Mouse (Mus musculus): ENCODE measurements around the gene Tmem203.
"Not testable (repeated sequence)": the region's sequence is repeated elsewhere in the genome, so short reads cannot be mapped to it uniquely, and the experiment has no call there.

Gene Tmem203

DNA sequence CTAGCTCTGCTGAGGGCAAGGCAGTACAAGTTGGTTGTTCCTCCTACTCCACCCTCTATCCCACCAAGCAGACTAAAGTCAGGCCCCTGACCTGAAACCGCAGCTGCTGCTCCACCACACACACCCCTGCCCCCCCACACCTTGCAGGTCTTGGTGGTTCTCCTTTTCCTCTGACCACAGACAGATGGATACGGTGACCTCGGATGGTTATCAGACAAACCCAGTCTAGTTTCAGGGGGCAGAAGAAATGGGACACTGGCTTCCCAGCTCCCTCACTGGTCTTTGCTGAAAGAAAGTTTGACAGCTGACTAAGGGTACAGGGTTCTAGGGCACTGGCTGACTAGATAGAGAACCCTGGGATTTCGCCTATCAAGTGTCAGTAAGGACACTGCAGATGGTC, 21.8 kb upstream of the Tmem203 start:
- DNase-seq (ENCODE audit: inconsistent age in 2 of 2, low spot score in 1 of 2) = no peak

DNA sequence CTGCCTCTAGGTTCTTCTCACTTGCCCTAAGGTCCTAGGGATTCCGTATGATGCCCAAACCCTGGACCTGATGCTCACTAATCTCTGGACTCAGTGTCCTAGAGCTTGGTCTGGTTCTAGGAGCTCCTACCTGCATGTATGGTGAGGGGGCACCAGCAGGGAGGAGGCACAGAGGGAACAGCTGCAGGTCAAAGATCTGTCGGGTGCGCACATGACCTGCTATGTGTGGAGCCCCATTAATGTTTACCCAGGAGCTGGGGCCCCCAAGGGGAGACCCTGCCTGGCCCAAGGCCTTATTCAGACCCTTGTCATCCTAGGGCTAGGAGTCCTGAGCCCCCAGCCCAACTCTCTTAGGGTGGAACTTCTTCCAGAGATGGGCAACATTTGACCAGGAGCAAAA, 21.2 kb upstream of the Tmem203 start, which contains the start of gene Slc34a3:
Slc34a3 (minus strand) TSS at position 315 of the 400 bp plus-strand sequence.
- no peak for DNase-seq (ENCODE audit: inconsistent age in 2 of 2, low spot score in 1 of 2)

DNA sequence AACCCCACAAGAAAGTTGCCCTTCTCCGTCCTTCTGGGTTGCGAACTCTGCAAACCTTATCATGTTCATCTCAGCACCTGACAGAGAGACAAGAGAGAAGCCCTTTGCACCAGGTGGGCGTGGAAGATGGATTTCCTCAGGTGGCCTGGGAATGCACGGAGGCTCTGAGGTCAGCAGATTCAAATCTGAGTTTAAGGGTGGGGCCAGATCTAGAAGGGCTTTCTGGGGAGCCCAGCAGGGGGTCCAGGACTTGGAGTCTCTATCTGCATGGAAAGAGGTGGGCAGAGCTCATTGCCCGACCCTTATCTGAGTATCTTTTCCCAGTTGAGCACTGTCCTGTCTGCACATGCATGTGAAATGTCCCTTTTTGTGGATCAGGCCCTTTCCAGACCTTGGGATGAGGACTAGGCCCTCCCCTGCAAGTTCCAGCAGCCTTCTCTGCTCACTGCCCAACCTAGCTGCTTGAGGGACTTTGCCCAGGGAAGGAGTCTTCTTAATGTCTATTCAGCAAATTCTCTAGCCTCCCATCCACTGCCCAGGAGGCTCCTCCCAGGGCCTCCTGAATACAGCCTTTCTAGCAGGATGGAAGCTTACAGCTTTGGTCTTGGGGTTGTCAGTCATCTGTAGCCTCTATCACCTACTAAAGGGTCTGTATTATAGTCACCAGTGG, 20.6 kb upstream of the Tmem203 start:
- no peak for DNase-seq (ENCODE audit: inconsistent age in 2 of 2, low spot score in 1 of 2)

DNA sequence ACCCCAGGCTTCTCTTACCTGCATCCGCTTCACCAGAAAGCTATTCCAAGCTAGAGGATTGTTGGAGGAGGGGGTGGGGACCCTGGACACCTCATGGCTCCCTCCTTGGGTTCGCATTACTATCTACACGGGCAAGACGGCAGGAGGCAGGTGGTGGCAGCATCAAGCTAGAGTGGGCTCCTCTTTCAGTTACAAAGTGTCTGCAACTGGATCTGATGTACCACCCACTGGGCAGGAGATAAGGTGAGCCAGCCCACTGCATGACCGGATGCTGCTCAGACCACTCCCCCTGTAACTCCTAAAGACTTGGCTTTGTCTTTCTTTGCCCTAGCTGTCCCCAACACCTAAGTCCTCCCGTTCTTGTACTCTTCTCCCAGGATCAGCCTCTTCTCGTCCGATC, 18.6 kb upstream of the Tmem203 start, which contains the start of gene Rnf224:
Rnf224 (minus strand) TSS at position 174 of the 400 bp plus-strand sequence.
- no peak for DNase-seq (ENCODE audit: inconsistent age in 2 of 2, low spot score in 1 of 2)

- DNase-seq (ENCODE audit: inconsistent age in 2 of 2, low spot score in 1 of 2) = no peak
These were observed 17.7 kb upstream of the Tmem203 start for GRCm38 (mm10) chr2:25237522-25237921.

DNA sequence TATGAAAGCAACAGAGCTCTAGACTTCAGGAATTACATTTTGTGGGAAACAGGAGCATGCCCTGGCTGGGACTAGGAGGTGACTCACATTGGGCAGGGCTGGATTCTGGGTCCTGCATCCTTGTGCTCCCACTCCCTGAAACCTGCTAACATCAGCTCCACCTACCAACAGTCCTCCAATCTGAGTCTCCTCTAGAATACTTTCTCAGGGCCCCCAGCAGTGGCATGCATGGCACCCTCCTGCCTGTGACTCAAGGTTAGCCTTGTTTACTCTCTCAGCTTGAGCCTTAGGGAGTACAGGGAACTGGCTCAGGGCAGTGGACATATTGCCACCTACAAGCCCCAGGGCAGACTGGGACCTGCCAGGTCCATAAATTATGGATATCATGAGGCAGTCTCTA, 17.1 kb upstream of the Tmem203 start:
- DNase-seq (ENCODE audit: inconsistent age in 2 of 2, low spot score in 1 of 2) = no peak

DNA sequence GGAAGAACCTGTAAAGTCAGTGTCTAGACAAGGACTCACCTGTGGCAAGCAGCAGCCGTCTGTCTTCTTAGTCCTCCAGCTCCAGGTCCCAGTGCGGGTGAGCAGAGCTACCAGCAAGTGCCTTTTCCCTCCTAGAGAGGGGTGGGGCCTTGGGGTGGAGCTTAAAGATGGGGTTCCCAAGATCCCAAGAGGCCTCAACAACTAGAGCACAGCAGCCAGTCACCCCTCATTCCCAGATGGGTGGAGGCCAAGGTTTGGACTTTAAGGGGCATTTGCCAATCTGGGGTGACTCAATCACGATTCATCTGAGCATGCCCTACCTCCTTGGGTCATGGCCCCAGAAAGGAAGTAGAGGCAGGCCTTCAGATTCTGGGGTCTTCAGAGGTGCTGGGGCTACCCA, 15.5 kb upstream of the Tmem203 start:
- DNase-seq (ENCODE audit: inconsistent age in 2 of 2, low spot score in 1 of 2) = peak in 1 of 2 experiments; percentile 53

DNA sequence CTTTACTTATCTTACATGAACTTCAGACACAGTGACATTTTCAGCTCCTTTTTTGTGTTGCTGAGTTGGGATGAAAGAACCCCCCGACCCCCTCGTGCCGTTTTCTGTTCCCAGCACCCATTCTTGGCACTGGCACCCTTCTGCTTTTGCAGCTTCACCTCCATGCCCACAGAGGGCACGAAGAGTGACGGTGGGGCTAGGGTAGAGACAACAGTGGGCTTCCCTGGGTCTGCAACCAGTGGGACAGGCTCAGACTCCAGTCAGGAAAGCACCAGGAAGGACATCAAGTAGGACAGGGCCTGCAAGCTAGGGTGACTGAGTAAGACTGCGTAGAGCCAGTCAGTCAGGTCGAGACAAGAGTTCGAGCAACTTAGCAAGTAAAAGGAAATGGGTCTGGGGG, 14.9 kb upstream of the Tmem203 start:
- DNase-seq (ENCODE audit: inconsistent age in 2 of 2, low spot score in 1 of 2) = peak in 1 of 2 experiments; percentile 25

- peak; percentile 80 to 91 for DNase-seq (ENCODE audit: inconsistent age in 2 of 2, low spot score in 1 of 2)
These were observed 14.4 kb upstream of the Tmem203 start for GRCm38 (mm10) chr2:25240723-25241437.

DNA sequence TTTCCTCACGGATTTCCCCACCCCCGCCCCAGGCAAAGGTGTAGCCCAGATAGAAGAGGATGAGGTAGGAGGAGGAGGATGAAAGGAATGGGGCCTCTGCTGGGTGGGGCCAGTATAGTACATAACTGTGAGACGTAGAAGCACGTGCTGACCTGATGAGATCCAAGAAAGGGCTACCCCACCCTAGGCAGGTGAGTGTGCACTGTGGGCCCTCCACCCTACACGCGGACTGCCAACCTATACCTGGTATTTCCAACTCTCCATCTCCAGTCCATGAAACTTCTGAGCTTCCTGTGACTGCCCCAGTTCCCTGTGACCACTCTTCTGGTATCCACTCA, 13.8 kb upstream of the Tmem203 start:
- DNase-seq (ENCODE audit: inconsistent age in 2 of 2, low spot score in 1 of 2) = peak in 1 of 2 experiments; percentile 47

GRCm38 (mm10) chr2:25242101-25242506, 13.1 kb upstream of the Tmem203 start, which contains the start of the genes Rnf208 and Cysrt1:
TSS of gene Rnf208 (plus strand) at chr2:25242255.
TSS of gene Cysrt1 (minus strand) at chr2:25242452.
- DNase-seq (ENCODE audit: inconsistent age in 2 of 2, low spot score in 1 of 2) = peak in 1 of 2 experiments; percentile 46

GRCm38 (mm10) chr2:25243342-25243741, 11.9 kb upstream of the Tmem203 start:
- DNase-seq (ENCODE audit: inconsistent age in 2 of 2, low spot score in 1 of 2) = no peak

DNA sequence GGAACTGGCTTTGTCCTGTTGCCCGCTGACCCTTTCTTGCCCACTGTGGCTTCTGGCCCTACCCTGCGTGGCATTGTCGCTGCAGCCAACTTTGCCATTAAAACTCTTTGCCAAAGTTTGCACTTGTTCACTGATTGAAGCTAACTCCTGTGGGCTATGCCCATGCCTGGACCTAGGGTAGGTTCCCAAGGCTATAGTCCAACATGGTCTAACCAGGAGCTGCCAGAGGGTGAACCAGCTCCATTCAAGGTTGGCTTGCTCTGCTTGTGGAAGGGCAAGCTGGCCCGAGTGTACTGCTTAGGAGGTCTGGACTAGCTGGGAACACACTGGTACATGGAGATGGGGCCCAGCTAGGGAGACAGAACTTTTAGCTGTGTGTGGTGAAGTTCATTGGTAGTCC, 11.1 kb upstream of the Tmem203 start:
- DNase-seq (ENCODE audit: inconsistent age in 2 of 2, low spot score in 1 of 2) = peak in 1 of 2 experiments; percentile 25

DNA sequence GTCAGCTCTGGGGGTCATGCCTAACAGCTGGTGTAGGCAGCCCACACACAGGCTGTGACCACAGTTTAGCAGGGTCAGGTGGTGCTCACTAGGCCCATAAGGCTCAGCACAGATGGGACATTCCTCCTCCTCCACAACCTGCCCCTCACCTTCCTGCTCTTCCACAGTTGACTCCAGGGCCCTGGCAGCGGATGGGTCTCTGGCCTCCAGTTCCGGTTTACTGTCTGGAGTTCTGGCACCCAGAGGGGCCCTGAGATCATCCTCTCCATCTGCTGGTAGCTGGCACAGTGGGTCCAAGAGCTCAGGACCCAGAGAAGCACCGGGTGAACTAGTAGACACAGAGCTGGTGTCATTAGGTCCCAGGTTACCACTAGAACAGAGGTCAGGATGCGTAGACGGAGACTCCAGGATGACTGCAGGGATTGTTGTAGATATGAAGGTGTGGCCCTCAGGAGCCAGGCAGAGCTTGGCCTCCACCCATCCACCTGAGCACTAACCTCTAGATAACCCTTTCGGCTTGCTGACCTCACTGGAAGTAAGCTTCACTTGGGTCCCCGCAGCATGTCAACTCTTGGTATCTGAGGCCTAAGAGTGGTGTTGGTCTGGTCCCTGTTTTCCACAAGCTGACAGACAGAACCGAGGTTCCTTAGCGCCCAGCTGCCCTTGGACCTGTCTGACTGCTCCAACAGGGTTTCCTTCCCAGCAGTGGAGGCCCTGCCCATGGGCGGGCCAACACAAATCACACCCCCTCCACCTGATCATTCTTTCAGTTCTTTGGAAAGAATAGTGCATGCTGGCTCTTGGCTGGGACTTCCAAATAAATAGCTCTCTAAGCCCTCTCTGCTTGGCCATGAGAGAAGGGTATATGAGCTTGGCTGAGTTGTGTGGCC, 8.8 kb upstream of the Tmem203 start, which contains the start of gene AL732309.1:
AL732309.1 (minus strand) TSS at position 681 of the 890 bp plus-strand sequence.
- DNase-seq (ENCODE audit: inconsistent age in 2 of 2, low spot score in 1 of 2) = no peak

GRCm38 (mm10) chr2:25252331-25252730, 2.9 kb upstream of the Tmem203 start:
- peak in 1 of 2 experiments; percentile 52 for DNase-seq (ENCODE audit: inconsistent age in 2 of 2, low spot score in 1 of 2)

GRCm38 (mm10) chr2:25256443-25257109, 1.3 kb downstream of the Tmem203 start:
- DNase-seq (ENCODE audit: inconsistent age in 2 of 2, low spot score in 1 of 2) = peak in 1 of 2 experiments; percentile 72

DNA sequence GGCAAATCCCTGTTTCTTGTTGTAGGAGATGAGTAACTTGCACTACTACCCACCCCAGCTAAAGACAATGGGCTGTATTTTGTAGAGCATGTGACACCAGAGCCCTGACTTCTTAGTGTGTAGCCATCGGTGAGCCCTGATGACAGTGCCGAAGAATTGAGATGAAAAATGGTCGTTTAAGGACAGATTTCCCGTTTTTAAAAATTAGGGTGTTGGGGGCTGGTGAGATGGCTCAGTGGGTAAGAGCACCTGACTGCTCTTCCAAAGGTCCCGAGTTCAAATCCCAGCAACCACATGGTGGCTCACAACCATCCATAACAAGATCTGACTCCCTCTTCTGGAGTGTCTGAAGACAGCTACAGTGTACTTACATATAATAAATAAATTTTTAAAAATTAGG, 2.0 kb downstream of the Tmem203 start:
- not testable (repeated sequence) for DNase-seq (ENCODE audit: inconsistent age in 2 of 2, low spot score in 1 of 2)

- no peak for DNase-seq (ENCODE audit: inconsistent age in 2 of 2, low spot score in 1 of 2)
These were observed 3.6 kb downstream of the Tmem203 start for GRCm38 (mm10) chr2:25258887-25259286.

- no peak for DNase-seq (ENCODE audit: inconsistent age in 2 of 2, low spot score in 1 of 2)
These were observed 6.6 kb downstream of the Tmem203 start for GRCm38 (mm10) chr2:25261870-25262269.

DNA sequence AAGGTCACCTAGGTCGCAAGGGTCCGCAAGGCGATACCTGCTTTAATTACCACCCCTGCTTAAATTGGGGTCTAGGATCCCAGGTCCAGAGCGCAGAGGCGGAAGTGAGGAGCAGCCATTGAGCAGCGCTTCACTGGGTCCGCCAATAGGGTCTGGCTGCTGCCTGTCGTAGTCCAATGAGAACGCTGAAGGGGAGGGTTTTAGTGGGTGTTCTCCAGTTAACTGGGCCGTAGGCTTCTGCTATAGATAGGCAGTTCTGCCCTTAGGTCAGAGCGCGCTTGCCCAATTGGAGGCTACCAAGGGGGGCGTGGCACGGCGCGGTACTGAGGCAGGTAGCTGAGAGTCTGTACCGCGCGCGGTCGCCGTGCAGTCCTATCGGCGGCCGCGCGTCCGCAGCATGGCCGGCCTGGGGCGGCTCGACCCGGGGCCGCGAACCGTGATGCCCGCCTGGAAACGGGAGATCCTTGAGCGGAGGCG, 7.1 kb downstream of the Tmem203 start, which contains the start of gene Tprn:
Tprn (plus strand) TSS at position 328 of the 477 bp plus-strand sequence.
- peak; percentile 95 to 97 for DNase-seq (ENCODE audit: inconsistent age in 2 of 2, low spot score in 1 of 2)

All from adrenal gland, adult (tissue).